Mouse (Mus musculus): ENCODE measurements at regions not wholly inside any gene's neighbourhood (a gene's known extent, or its start where the extent isn't known, plus 50 kb on each side); places are given as distances from the start of the nearest gene placed in this dataset.

DNA sequence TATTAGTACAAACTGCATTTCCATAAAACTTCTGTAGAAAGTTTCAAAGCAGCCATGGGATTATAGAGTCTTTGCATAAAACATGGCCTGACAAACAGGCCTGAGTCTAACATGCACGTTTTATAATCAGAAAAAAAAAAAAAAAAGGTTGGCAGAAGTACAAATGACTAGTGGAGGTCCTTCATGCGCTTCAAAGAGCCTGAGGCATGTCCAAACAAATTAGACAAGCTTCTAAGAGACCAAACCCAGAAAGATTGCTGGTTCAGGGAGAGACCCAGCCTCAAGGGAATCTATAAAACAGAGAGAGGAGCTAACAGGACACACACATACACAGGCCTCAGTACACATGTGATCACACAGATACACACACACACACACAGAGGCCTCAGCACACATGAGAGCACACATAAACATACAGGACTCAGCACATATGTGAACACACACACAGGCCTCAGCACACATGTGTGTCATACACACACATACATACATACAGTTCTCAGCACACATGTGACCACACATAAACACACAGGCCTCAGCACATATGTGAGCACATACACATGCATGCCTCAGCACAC, 57.0 kb upstream of the Gnaq start:
- DNase-seq (ENCODE audit: low spot score): no peak

DNA sequence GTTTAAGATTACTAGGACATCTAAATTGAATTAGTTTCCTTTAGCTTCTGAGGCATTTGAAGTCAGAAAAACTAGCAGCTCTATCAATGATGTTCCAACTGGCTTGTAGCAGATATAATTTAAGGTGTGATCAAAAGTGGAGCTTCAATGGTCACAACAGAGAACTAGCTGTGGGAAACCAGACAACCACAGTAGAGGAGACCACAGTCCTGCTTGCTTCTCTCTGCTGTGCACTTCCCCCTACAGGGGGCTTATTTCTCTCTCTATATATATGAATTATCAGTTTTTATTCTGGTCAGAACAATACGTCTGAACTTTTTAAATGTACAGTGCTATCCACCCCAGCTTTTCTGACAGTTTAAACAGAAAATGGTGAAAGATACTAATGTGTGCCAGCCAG, 57.6 kb upstream of the Gnaq start:
- no peak for DNase-seq (ENCODE audit: low spot score)

DNA sequence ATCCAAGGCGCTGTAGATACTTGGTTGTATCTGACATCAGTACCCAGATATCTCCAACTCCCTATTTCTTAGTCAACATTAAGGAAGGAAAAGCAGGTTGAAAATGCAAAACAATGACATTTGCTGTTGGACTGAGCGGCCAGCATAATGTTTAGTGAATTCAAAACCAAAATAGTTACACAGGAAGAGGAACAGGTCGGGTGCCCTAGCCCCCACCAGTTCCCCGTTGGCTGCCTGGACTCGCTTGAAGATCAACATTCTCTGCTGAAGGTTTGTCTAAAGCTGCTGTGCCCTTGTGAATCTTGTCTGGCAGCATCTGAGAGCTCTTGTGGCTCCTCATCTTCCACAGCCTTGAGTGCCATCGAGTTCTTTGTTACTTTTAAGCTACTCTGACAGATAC, 65.3 kb upstream of the Gnaq start:
- no peak for DNase-seq (ENCODE audit: low spot score)

DNA sequence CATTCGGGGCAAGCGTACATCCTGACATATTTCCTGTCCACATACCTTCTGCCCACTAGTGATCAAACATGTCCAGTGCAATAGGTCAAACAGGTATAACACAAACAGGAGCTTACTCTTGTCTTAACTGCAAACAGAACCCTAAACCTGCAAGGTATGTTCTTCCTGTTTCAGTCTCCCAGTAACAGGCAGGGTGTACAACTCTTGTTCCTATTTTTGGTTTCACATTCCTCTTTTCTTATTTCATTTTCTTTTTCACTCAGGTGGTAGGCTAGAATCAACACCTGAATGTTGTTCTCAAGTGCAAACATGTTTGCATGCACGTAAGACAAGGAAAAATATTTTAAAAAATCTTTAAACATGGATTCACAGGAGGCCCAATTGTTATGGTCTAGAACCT, 67.7 kb upstream of the Gnaq start:
- no peak for DNase-seq (ENCODE audit: low spot score)

DNA sequence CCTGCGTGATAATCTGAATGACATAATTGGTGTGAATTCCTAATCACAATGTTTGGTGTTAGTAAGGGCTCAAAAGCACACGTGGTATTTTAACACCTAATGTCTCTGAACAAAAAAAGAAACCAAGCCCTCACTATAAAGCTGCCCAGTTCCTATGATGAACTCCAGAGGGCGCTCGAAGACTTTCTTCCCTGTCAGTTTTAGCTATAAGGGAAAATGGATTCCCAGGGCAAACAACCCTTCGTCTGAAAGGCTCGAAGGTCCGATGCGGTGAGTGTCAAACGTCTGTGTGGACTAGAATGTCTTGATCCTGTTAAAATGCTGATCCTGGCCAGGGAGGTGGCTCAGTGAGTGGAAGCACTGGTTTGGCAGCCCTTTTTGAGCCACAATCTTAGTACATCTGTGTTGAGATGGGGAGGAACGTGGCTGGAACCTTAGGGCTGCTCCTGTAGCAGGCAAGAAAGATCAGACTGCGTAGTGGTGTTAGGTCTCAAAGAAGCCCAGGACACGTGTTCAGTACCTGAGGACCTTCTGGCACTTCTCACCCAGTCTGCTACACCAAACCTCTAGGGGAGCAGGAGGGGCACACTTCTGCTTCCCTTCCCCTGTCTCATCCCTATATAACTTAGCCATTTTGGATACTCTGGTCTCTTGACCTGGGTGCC, 68.6 kb upstream of the Gnaq start:
- peak; percentile 73 for DNase-seq (ENCODE audit: low spot score)

DNA sequence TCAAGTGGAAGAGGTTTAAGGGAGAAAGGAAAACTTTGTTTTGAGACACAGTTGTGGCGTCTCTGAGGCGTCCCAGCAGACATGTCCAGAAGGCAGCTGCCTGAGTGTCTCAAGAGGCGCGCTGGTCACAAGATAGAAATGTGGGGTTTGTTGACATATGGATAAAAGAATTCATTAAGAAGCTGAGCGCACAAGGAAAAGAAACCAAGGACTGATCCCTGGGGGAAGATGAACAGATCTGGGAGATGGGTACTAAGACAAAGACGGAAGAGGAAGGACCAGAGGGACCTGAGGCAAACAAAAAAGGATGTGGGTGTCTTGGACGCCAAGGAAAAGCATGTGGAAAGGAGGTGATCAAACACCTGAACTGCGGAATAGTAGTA, 69.1 kb upstream of the Gnaq start:
- no peak for DNase-seq (ENCODE audit: low spot score)

DNA sequence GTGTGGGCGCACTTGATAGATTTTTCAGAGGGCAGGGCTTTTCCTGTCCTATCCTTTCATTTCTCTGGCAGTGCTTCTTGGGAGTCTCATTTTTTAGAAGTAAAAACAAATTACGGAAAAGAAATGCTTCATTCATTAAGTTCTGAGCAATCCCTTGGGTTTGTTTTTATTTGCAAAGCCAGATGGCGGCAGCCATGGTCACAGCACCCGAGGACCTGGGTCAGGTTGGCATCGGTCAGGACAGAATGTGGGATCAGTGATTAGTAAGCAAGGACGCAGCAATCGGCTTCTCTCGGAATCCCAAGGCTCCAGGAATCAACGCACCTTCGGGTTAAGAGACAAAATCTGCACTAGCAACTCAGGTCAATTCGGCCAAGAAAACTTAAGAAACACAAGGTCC, 70.8 kb upstream of the Gnaq start:
- DNase-seq (ENCODE audit: low spot score): no peak

DNA sequence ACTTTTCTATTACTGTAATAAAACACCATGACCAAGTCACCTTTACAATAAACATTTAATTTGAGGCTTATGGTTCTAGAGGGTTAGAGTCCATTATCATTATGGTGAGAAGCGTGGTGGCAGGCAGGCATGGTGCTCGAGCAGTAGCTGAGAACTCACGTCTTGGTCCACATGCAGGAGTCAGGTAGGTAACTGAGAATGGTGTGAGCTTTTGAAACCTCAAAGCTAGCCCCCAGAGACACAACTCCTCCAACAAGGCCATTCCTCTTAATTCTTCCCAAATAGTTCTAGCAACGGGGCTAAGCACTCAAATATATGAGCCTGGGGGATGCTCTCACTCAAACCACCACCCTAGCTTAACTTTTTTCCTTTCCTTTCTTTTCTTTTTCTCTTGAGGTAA, 73.6 kb upstream of the Gnaq start:
- no peak for DNase-seq (ENCODE audit: low spot score)

DNA sequence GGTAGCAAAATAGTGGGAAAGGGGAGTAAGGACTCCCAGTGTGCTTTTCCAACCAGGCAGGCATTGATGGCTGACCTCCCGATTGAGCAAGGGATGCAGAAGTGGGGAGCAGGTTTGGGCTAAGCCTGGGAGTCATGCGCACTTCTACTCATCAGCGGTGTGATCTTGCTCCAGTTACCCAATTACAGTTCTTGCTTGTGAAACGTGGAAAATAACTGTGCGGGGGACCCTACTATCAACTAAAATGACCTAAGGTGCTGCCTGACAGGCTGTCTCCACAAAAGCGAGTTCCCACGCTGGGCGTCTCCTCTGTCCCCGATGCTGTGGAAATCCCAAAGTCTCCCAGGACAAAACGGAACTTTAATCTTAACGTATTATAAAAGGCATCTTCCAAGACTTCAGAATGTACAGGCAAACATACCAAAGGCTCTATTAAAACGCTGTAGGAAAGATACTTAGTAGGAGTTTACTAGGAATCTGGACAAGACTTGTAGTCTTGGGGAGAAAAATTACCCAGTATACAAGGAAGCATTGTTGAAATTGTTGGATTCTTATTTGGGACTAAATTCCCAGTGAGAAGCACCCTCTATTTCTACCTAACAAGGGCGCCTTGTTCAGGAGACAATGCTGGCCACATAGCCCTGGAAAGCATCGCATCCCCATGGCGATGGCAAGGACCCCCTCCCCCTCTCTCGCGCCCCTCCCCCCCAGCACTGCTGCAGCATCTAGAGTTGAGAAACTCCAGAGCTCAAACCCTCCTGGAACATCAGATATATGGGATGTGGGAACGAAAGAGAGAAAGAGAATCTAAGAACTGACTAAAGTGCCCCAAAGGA, 65.6 kb upstream of the Cep78 start:
- no peak for DNase-seq (ENCODE audit: low spot score)

DNA sequence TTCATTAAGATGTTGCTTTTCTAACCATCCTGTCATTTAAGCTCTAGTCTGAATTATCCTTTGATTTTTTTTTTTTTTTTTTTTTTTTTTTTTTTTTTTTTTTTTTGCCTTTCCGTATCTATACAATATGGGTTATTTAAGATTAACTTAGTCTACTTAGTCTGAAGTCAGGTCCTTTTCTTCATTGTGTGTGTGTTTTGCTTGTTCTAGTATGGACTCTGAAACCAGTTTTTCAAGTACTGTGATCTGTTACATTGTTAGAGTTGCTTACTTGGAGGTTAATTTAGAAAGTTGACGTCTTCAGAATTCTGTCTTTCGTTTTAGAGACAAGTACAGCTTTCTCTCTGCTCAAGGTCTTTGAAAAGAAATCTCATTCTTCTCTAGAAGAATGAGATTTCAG, 64.9 kb upstream of the Cep78 start:
- no peak for DNase-seq (ENCODE audit: low spot score)

DNA sequence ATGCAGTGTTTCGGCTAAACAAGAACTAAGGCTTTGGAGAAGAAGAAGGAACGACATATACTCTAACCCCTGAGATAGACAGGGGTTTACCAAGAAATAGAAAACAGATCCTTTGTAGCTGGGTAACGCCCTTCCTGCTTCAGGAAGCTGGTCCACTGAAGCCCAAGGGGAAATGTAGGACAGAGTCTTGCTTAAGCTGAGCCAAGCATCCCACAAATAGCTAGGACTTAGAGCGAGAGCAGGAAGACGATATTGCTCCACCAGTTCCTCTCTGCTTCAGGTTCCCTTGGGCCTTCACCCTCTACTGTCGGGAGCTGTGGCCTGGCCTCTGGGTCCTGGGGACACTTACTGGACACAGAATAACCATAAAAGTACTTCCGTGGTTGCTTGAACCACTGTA, 62.2 kb upstream of the Cep78 start:
- no peak for DNase-seq (ENCODE audit: low spot score)

DNA sequence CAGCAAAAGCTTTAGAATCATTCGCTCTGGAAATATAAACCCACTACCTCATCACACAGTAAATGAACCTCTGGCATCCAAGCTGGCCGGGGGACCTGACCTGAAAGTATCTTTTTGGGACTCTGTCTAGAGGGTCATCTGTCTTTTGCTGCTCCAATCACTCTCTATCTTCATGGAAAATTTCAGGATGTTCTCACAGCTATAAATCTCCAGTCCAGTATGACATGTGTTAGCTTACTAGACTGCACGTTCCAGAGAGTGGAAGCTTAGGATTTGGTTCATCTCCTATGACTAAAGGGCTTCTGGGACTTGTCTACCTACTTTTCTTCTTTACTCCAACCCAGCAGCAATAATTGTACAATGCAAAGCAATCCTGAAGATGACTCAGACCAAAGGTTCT, 60.5 kb upstream of the Cep78 start:
- DNase-seq (ENCODE audit: low spot score): no peak

DNA sequence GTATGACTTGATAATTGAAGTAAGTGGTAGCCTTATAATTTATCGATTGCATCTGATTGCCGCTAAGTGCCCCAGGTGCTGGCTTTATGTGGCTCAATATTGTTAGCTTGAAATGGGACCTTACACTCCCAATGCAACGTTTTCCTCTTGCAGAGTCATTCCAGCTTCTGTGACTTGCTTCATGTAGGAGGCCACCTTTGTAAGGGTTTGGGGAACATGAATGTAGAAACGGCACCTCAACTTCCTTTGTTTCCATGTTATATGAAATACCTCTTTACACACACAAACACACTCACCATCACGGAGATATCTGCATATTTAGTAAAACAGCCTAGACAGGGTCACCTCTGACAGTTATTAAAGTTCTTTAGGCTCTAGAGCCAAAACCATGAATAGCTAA, 59.4 kb upstream of the Cep78 start:
- no peak for DNase-seq (ENCODE audit: low spot score)

DNA sequence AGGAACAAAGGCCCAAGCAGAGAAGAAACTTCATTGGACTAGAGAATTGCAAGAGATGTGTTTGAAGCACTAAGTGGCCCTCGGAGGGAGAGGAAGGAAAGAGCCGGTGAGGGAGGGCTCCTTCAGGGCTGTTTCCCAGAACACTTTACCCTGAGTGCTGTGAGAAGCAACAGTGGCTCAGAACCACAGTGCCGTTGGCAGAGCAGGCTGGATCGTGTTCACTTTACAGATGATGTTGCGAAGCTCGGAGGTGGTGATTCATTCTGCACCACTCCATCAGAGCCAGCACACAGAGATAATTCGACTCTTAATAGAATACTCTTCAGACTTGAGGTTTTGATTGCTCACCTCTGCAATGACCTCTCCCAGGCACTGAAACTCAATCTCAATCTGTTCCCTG, 58.2 kb upstream of the Cep78 start:
- DNase-seq (ENCODE audit: low spot score): no peak

DNA sequence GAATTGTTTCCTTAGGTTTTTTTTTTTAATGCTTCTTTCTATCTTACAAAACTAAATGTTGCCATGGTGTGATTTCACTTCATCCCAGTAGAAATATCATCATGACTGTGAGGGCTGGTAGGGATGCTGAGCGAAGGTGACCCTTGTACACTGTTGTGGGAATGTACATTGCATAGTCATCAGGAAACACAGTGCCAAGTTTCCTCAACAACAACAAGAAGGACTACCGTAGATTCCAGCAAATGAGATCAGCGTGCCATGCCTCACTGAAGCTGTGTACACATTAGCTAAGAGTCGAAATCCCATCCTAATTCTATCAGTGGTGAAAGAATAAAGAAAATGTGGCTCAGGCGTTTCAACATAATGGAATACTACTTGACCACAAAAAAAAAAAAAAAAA, 57.1 kb upstream of the Cep78 start:
- DNase-seq (ENCODE audit: low spot score): no peak

DNA sequence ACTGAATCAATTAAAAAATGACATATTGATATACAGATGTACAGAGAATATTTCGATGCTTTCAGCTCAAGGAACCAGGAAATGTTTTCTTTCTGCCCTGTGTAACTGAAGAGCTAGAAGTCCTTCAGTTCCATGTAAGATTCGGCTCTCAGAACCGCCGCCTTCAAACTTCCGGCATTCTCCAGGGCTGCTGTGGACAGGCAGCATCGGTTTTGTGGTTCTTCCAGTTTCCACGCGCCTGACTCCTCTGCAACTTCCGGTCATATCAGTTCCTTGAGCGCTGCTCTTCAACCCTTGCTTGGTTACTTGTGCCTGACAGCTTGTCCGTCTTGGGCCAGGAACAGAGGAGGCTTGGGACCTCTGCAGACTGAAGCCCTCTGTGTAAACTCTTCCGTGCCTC, 53.0 kb upstream of the Cep78 start:
- no peak for DNase-seq (ENCODE audit: low spot score)
